Mouse (Mus musculus) mouse embryonic stem cell (cell line): ENCODE results near the gene Smox.

Experiments
- in situ Hi-C, 2 experiments: fragments of 300-500 bp; cut with MboI; formaldehyde crosslinking; loops; 1 replicate in 1 of 2; 3 replicates in 1 of 2; pipeline ENCODE4 v1.14.3; 2019 to 2020; ENCODE audit warnings: low sequenced_read_pairs in 2 of 2, low pct_unique_long_range_greater_than_20kb in 1 of 2, mixed read lengths in 1 of 2; ENCODE audit not compliant: unreplicated experiment in 1 of 2

Smox gene

GRCm38 (mm10) chr2:131541686-131542085 lies 50.4 kb downstream of the Smox start:
- in situ Hi-C loops, result loop anchor here (5.0 to 10.0 kb wide), 3 partner anchors 271 to 413 kb away; partner anchors contain the start of gene Prnd (in 1 of the 2)

DNA sequence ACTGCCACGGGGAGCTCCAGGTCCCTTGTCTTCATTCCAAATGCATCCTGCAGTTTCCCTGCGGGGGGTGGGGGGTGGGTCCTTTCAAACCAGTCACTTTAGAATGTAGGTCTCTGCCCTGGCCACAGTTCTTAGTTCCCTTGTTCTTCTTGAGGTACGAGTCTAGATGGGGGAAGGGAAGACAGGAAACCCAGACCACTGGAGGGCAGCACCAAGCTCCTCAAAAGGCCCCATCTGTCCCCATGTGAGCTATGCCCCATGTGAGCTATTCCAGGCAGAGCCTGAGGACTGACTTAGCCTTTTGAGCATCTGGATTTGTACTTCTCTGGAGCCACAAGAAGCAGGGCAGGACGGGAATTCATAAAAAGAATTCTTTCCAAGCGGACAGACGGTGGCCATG lies 51.2 kb downstream of the Smox start:
- in situ Hi-C loops, result loop anchor here (5.0 to 10.0 kb wide), 3 partner anchors 270 to 412 kb away; partner anchors contain the start of gene Prnd (in 1 of the 2)

DNA sequence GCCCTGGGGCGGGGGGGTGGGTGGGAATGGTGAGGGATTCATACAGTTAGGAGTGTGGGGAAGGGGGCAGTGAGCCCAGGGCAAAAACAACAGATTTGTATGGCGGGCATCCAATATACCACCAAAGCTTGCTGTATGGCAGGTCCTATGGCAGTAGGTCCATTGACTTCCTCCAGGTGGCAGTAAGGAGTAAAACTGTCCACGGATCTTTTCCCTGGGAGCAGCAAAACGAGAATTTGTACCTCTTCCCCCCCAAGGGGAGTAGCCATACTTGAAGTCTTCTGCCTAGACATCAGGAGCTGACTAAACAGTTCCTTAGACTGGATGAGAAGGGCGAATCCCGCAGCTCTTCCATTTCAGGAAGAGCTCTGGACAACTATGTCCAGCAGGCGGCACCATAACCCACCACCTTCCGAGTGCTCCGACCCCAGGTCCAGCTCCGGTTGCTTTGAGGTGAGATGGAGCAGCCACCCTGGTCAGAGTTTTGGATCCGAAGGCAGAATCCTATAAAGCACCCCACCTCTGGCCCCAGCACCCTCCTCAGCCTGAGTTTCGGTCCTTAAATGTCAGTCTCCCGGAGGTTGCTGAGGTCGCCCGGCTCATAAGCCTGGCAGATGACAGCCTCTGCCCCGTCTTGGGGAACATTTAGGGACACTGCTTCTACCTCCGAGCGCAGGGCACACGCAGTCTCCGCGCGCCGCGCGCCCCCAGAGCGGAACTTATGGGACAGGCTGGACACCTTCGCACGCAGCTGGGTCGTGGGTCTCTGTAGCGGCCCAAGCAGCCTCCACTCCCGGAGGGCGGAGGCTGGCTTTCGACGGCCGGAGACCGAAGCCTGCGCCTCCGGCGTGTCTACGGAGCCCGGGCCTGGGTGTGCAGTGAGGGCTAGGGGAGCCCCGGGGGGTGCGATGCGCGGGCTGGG lies 54.4 kb downstream of the Smox start:
- in situ Hi-C loops, result loop anchor here (10.0 kb wide), 2 partner anchors 269 to 409 kb away; partner anchors contain the start of gene Prnd (in 1 of the 2)

DNA sequence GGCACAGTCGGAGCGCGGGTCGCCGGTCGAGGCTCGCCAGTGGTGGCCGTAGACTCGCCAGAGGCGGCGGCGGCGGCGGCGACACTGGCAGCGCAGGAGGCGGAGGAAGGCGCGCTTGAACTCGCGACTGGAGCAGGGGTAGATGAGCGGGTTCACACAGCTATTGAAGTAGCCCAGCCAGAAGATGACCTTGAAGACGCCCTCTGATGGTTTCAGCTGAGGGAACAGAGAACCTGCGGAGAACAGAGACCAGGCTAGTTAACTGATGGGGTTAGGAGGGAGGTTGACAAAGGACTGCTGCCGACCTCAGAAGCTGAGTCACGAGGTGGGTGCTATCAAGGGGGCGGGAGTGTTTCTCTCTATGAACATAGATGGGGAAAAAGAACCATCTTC lies 55.0 kb downstream of the Smox start:
- in situ Hi-C loops, result loop anchor here (10.0 kb wide), 2 partner anchors 268 to 408 kb away; partner anchors contain the start of gene Prnd (in 1 of the 2)

GRCm38 (mm10) chr2:131546745-131547408 lies 55.6 kb downstream of the Smox start:
- in situ Hi-C loops, result loop anchor here (10.0 kb wide), 2 partner anchors 268 to 408 kb away; partner anchors contain the start of gene Prnd (in 1 of the 2)

- in situ Hi-C loops, result loop anchor here (10.0 kb wide), 2 partner anchors 266 to 406 kb away; partner anchors contain the start of gene Prnd (in 1 of the 2)
These were observed 57.0 kb downstream of the Smox start for GRCm38 (mm10) chr2:131548330-131548729.

DNA sequence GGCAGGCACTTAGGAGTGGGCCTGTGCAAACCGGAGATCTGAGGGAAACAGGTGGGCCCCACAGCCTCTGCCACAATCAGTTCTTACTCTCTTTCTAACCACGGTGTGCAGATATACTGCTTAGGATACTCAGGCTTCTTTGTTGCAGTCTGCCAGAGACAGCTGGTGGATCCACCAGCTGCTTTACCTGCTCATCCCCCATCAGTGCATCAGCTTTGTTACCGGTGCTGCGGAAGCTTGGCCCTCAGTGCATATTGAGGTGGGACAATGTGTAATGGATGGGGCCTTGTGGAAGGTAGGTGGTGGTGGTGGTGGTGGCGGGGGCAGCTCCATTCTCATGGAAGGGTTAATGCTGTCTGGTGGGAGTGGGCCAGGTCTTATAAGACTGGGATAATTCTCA lies 57.8 kb downstream of the Smox start:
- in situ Hi-C loops, result loop anchor here (10.0 kb wide), 2 partner anchors 266 to 406 kb away; partner anchors contain the start of gene Prnd (in 1 of the 2)

DNA sequence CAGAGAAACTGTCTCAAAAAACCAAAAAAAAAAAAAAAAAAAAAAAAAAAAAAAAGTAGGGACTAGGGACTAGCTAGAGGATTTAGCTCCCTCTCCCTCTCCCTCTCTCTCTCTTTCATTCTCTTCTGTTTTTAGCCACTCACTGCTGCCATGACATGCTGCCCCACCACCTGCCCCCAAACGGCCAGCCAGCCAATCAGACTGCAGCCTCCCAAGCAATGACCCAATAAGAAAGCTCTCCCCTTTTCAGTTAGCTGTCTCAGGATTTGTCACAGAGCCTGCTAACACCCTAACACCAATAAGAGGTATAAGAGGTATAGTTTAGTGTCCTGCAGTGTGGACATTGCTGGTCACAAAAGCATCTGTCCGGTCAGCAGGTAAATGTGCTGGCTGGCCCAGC lies 59.2 kb downstream of the Smox start:
- in situ Hi-C loops, result loop anchor here in 1 of 2 experiments (25.0 kb wide), 1 partner anchor 387 kb away; no protein-coding TSS in a partner anchor

DNA sequence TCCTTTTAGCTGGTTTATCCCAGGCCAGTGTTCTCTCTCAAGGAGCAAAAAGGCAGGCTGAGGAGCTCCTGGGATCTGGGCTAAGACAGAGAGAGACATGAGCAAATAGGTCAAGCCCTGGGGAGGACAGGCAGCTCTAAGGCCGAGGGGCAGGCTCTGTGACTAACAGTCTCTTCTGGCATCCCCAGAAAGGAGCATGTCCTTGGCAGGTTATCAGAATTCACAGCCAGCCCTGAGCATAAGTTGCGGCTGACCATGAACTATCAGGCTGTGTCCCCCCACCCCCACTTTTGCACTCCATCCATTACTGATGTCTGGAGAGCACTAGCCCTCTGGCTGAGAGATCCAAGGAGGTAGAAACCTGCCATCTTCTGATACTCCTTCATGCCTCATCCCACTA lies 59.6 kb downstream of the Smox start:
- in situ Hi-C loops, result loop anchor here in 1 of 2 experiments (25.0 kb wide), 1 partner anchor 386 kb away; no protein-coding TSS in a partner anchor

GRCm38 (mm10) chr2:131551701-131552620 lies 60.7 kb downstream of the Smox start:
- in situ Hi-C loops, result loop anchor here in 1 of 2 experiments (25.0 kb wide), 1 partner anchor 385 kb away; no protein-coding TSS in a partner anchor

DNA sequence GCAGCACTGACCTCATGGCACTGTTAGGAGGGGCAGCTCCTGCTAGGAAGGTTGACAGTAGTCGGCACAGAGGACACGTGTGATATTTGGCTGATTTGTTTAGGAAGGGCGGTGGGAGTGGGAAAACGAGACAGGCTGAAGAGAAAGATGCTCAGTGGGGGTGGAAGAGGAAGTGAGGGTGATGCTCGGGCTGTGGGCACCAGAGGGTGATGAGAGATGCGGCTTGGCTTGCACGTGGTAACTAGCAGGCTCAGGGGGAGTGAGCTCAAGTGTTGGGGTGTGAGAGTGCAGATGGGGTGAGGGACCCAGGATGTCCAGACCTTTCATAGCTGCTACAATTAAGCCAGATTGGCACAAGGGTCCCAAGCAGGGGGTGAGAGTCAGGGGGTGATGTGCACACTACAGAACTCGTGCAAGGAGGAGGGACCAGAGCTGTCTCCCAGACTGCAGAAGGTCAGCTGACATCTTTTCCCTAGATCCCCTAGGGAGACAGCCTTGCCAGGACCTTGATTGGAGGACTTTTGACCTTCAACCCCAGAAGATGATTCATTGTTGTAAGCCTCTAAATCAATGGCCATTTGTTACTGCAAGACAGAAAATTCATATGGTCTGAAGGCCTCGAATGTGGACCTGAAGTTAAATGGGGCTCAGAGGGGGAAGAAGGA lies 61.6 kb downstream of the Smox start:
- in situ Hi-C loops, result loop anchor here in 1 of 2 experiments (25.0 kb wide), 1 partner anchor 384 kb away; no protein-coding TSS in a partner anchor

DNA sequence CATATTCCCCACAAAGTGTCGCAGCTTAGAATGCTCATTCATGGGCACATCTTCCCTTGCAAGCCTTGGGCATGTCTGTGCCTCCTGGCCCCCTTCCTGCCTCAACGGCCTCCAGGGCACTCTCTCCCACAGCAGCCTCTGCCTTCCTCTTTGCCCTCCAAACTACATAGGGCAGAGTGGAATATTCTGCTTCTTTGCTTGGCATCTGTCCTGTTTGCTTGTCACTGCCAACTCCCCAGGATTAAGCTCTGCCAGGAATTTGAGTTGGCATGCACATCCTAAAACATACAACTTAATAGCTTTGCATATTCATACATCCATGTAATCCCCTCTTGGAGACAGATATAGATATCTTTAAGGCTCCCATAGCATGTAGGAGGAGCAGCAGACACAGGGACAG lies 66.6 kb downstream of the Smox start:
- in situ Hi-C loops, result loop anchor here in 1 of 2 experiments (25.0 kb wide), 1 partner anchor 379 kb away; no protein-coding TSS in a partner anchor

GRCm38 (mm10) chr2:131560205-131560919 lies 69.1 kb downstream of the Smox start:
- in situ Hi-C loops, result loop anchor here in 1 of 2 experiments (25.0 kb wide), 1 partner anchor 377 kb away; no protein-coding TSS in a partner anchor

DNA sequence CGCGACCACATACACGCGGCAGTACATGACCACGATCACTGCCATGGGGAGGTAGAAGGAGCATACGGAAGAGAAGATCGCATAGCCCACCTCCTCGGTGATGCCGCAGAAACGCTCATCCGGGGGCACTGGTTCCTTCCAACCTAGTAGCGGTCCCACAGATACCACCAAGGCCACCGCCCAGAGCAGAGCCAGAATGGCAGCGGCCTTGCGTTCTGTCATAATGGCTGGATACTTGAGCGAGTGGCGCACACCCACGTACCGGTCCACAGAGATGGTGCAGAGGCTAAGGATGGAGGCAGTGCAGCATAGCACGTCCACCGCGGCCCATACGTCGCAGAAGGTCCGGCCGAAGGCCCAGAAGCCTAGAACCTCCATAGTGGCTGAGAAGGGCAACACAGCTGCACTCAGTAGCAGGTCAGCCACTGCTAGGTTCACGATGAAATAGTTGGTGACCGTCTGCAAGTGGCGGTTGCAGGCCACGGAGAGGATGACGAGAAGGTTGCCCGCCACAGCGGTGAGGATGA lies 70.1 kb downstream of the Smox start:
- in situ Hi-C loops, result loop anchor here in 1 of 2 experiments (25.0 kb wide), 1 partner anchor 376 kb away; no protein-coding TSS in a partner anchor

GRCm38 (mm10) chr2:131561891-131562585 lies 70.7 kb downstream of the Smox start, which contains the start of gene Adra1d:
Gene Adra1d (minus strand): TSS chr2:131562283.
- in situ Hi-C loops, result loop anchor here in 1 of 2 experiments (25.0 kb wide), 1 partner anchor 375 kb away; no protein-coding TSS in a partner anchor
